Comparison of ENCODE assay signal across 17 mouse cellular contexts in the genomic region with DNA sequence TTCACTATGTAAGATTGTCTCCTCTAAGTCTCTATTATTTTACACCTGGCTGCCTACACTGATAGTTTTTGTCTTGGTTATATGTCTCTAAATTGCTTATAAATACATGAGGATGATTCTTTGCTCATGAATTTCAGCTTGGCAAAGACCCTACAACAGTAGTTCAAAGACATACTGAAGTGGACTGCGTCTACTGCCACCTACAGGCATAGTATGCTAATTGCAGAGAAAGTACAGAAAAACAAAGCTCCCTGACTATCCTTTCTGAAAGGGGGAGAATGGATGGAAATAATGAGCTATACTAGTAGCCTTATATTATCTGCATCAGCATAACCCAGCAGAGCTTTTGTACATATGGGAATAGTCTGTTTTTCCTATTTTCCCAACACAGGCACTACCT.
DNase-seq lines count a peak whose midpoint lies in the region; ATAC-seq and TF ChIP-seq lines count a peak whose summit lies in the region.
"Had no signal": no experiment of that assay in that cellular context is flagged by ENCODE, and none has a peak within 500 bp of the region (broad histone marks: within the 10 kb centered on the region; RNA-seq: fewer than 3 reads in every experiment).

No protein-coding gene starts in this region.

- H3K9me3 ChIP-seq in forebrain, embryonic 14.5 days (replicated peaks; ENCODE audit: control insufficient read depth, low read length), result no peaks in the 10 kb centered on the region; the same call in 1 of the 2 replicates
- no peaks in the 10 kb centered on the region for H3K9me3 ChIP-seq in forebrain, embryonic 15.5 days
- H3K9me3 ChIP-seq in E14TG2a.4 (ENCODE audit: low read length), result no peaks in the 10 kb centered on the region
- H3K9me3 ChIP-seq: embryonic facial prominence, embryonic 12.5 days; hindbrain, embryonic 12.5 days; kidney, embryonic 15.5 days; midbrain, embryonic 13.5 days; neural tube, embryonic 13.5 days had no signal

- no peaks in the 10 kb centered on the region for H3K36me3 ChIP-seq in forebrain, embryonic 14.5 days (ENCODE audit: control insufficient read depth, insufficient read depth, low read length)
- no peaks in the 10 kb centered on the region for H3K36me3 ChIP-seq in forebrain, embryonic 15.5 days
- H3K36me3 ChIP-seq in E14TG2a.4 (ENCODE audit: insufficient read depth, low read length), result no peaks in the 10 kb centered on the region
- H3K36me3 ChIP-seq: embryonic facial prominence, embryonic 12.5 days; hindbrain, embryonic 12.5 days; kidney, embryonic 15.5 days; midbrain, embryonic 13.5 days had no signal

- peak; percentile 11 for DNase-seq in forebrain, embryonic 14.5 days (ENCODE audit: low spot score)
- DNase-seq in left cerebral cortex, adult 2 months (ENCODE audit: extremely low spot score in 1 of 2, low spot score in 2 of 2), result no peak
- no peak for DNase-seq in left cerebral cortex, postnatal 4 days
- DNase-seq in brain, adult 2 months (ENCODE audit: low read depth, low spot score), result peak; percentile 38
- no peak for DNase-seq in adrenal gland, postnatal 36 days
- no peak for DNase-seq in left cerebral cortex, postnatal 14 days (ENCODE audit: low spot score in 2 of 2)
- DNase-seq: adrenal gland, postnatal 10 days; cerebellum, adult 11-12 months; gastrocnemius, postnatal 14 days; thymus, adult 2 months had no signal

- peak; percentile 72 for TF ChIP-seq CTCF in left cerebral cortex, adult 2 months (IDR thresholded peaks at IDR 0.05)
- TF ChIP-seq CTCF in E14TG2a.4 (conservative IDR thresholded peaks at IDR 0.05; ENCODE audit: low read length), result peak; percentile 78

- intact Hi-C loops in left cerebral cortex, adult 2 months (cut with DNase I), result loop anchor here (5.0 to 10.0 kb wide), 2 partner anchors 119 to 221 kb away; no protein-coding TSS in a partner anchor
- intact Hi-C loops in left cerebral cortex, postnatal 4 days (cut with DNase I), result no loop called here
- intact Hi-C loops in left cerebral cortex, postnatal 14 days (cut with DNase I), result loop anchor here (10.0 kb wide), 1 partner anchor 231 kb away; no protein-coding TSS in a partner anchor

- H3K4me3 ChIP-seq in forebrain, embryonic 14.5 days (ENCODE audit: low read depth, low read length), result no peak overlapping the region
- no peak overlapping the region for H3K4me3 ChIP-seq in forebrain, embryonic 15.5 days
- no peak overlapping the region for H3K4me3 ChIP-seq in left cerebral cortex, adult 2 months
- H3K4me3 ChIP-seq in E14TG2a.4 (replicated peaks; ENCODE audit: low read length), result no peak overlapping the region
- H3K4me3 ChIP-seq: embryonic facial prominence, embryonic 12.5 days; hindbrain, embryonic 12.5 days; kidney, embryonic 15.5 days; midbrain, embryonic 13.5 days; neural tube, embryonic 13.5 days had no signal

- H3K9ac ChIP-seq in forebrain, embryonic 14.5 days (ENCODE audit: low read length), result no peak overlapping the region
- no peak overlapping the region for H3K9ac ChIP-seq in forebrain, embryonic 15.5 days (replicated peaks)
- H3K9ac ChIP-seq: embryonic facial prominence, embryonic 12.5 days; hindbrain, embryonic 12.5 days; kidney, embryonic 15.5 days; midbrain, embryonic 13.5 days; neural tube, embryonic 13.5 days had no signal

- no peak for ATAC-seq in forebrain, embryonic 14.5 days
- no peak for ATAC-seq in forebrain, embryonic 15.5 days (replicated peaks)
- ATAC-seq: midbrain, embryonic 13.5 days had no signal

- no peaks in the 10 kb centered on the region for H3K27me3 ChIP-seq in forebrain, embryonic 14.5 days (replicated peaks; ENCODE audit: control insufficient read depth, insufficient read depth, low read length)
- H3K27me3 ChIP-seq in forebrain, embryonic 15.5 days, result no peaks in the 10 kb centered on the region
- H3K27me3 ChIP-seq in E14TG2a.4 (ENCODE audit: insufficient read depth, low read length), result no peaks in the 10 kb centered on the region
- H3K27me3 ChIP-seq: embryonic facial prominence, embryonic 12.5 days; hindbrain, embryonic 12.5 days; kidney, embryonic 15.5 days; midbrain, embryonic 13.5 days; neural tube, embryonic 13.5 days had no signal

- 55% methylated on average over 1 of the region's 1 CpGs for WGBS in forebrain, embryonic 14.5 days
- 58% methylated on average over 1 of the region's 1 CpGs for WGBS in forebrain, embryonic 15.5 days

- H3K4me2 ChIP-seq in forebrain, embryonic 14.5 days (ENCODE audit: low read length), result no peak overlapping the region
- H3K4me2 ChIP-seq in forebrain, embryonic 15.5 days (replicated peaks), result no peak overlapping the region
- H3K4me2 ChIP-seq: embryonic facial prominence, embryonic 12.5 days; hindbrain, embryonic 12.5 days; kidney, embryonic 15.5 days; midbrain, embryonic 13.5 days; neural tube, embryonic 13.5 days had no signal

- 0 out of 2 replicates have a peak, but pooled peaks cover 3% of the 10 kb centered on the region for H3K4me1 ChIP-seq in forebrain, embryonic 14.5 days (ENCODE audit: control insufficient read depth, insufficient read depth, low read length)
- no peaks in the 10 kb centered on the region for H3K4me1 ChIP-seq in forebrain, embryonic 15.5 days
- peaks cover 4% of the 10 kb centered on the region; the same call in 1 of the 2 replicates for H3K4me1 ChIP-seq in E14TG2a.4 (replicated peaks; ENCODE audit: low read depth, low read length)
- H3K4me1 ChIP-seq: embryonic facial prominence, embryonic 12.5 days; kidney, embryonic 15.5 days had no signal

- H3K27ac ChIP-seq in forebrain, embryonic 14.5 days (ENCODE audit: low read depth, low read length), result no peak overlapping the region
- no peak overlapping the region for H3K27ac ChIP-seq in forebrain, embryonic 15.5 days (replicated peaks)
- no peak overlapping the region for H3K27ac ChIP-seq in left cerebral cortex, adult 2 months
- H3K27ac ChIP-seq: embryonic facial prominence, embryonic 12.5 days; hindbrain, embryonic 12.5 days; kidney, embryonic 15.5 days; midbrain, embryonic 13.5 days had no signal

Comparison
In these comparisons a context has a peak if more than half of its experiments do, and no peak if none do; other contexts are left out.
1. DNase-seq: peak in forebrain, embryonic 14.5 days (single experiment) and brain, adult 2 months (single experiment); none in left cerebral cortex, adult 2 months (0 of 2), left cerebral cortex, postnatal 4 days (single experiment), adrenal gland, postnatal 36 days (0 of 2) and left cerebral cortex, postnatal 14 days (0 of 2).